Mouse (Mus musculus): ENCODE results near the gene Prkn.

Prkn gene

DNA sequence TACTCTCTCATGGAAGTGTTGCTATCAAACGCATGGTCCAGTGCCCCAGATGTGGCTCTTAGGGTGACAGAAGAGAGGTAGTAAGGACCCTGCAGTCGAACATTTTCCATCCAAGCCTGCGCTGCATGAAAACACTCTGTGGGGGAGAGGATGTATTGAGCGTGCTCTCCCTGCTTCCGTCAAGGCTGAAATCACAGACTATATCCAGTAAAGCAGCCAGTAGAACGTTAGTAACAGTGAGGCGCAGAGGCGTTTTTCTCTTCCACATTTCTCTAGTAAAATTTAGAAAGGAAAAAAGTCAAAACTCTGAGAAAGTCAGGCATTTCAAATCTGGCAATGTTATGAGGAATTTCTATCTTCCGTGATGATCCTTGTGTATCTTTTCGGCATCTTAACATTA lies 897.7 kb downstream of the Prkn start:
- DNase-seq (ENCODE audit: inconsistent ontology term) = no peak

DNA sequence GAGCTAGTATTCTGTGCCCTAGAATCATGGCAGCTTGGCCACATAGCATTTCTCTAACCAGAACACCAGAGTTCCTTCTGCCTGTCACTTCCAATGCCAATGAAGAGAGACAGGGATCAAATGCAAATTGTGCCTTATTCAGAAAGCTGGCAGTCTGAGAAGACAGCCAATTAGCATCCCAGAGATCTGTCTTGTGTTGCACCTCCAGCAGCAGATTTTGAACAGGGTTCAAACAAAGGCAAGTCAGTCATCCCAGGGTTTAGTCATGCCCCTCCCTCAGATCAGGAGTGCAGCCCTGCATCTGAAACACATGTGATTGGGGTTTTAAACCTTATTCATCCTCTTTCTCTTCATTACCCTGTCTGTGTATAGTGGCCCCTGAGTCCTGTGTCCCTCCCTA lies 900.5 kb downstream of the Prkn start:
- no peak for DNase-seq (ENCODE audit: inconsistent ontology term)

DNA sequence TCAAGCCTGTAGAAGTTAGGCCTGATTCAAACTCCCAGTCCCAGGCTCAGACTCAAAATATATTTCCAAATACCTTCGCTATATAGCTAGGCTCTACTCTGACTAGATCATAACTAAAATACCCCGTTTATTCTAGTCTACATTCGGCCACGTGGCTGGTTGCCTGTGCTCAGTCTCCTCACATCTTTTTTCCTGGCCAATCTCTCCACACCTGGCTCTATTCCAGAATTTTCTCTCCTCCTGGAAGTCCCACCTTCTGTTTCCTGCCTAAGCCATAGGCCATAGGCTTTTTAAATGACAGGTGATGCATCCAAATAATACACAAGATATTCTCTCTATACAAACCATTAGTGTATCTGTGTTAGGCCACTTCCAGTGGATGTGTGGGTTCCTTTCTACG lies 901.0 kb downstream of the Prkn start:
- no peak for DNase-seq (ENCODE audit: inconsistent ontology term)

DNA sequence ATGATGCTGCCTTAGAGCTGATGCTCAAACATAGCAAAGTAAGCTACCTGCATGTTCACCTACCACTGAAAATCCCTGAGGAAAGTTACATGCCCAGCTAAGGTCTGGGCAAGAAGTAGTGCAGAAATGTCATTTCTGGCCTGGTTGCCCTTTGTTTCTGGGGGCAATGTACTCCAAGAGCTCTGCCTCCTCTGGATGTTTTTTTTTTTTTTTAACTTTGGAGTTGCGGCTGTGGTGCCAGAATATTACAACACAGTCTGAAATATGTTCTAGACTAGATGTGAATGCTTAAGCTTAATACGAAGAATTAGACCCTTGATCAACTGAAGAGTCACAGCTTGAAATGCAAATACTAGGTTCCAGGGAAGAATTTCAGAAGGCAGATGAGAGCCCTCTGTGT lies 911.1 kb downstream of the Prkn start:
- DNase-seq (ENCODE audit: inconsistent ontology term) = no peak

- DNase-seq (ENCODE audit: inconsistent ontology term) = no peak
These were observed 912.5 kb downstream of the Prkn start for GRCm38 (mm10) chr17:11752686-11753085.

DNA sequence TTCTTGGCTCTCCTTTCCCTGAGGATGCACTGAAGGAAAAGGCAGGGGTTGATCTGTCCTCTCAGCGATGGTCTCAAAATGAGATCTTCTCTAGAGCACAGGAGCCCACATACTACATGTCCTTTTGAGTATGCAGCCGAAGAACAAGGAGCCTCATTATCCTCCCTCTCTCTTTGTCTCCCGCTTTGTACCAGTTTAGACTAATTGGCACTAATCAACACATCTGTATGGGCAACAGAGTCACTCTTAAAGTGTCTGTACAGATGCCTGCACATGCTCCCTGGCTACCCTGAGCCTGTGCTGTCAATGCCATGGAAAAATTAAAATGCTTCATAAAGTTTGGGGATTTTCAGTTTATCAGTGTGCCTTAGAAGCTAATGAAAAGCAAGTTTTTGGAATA lies 924.9 kb downstream of the Prkn start:
- no peak for DNase-seq (ENCODE audit: inconsistent ontology term)

GRCm38 (mm10) chr17:11765581-11765980 lies 925.4 kb downstream of the Prkn start:
- no peak for DNase-seq (ENCODE audit: inconsistent ontology term)

GRCm38 (mm10) chr17:11767301-11767700 lies 927.1 kb downstream of the Prkn start:
- DNase-seq (ENCODE audit: inconsistent ontology term) = no peak

GRCm38 (mm10) chr17:11768345-11768744 lies 928.2 kb downstream of the Prkn start:
- DNase-seq (ENCODE audit: inconsistent ontology term) = no peak

GRCm38 (mm10) chr17:11768971-11769370 lies 928.8 kb downstream of the Prkn start:
- DNase-seq (ENCODE audit: inconsistent ontology term) = no peak

- no peak for DNase-seq (ENCODE audit: inconsistent ontology term)
These were observed 929.3 kb downstream of the Prkn start for GRCm38 (mm10) chr17:11769513-11769912.

DNA sequence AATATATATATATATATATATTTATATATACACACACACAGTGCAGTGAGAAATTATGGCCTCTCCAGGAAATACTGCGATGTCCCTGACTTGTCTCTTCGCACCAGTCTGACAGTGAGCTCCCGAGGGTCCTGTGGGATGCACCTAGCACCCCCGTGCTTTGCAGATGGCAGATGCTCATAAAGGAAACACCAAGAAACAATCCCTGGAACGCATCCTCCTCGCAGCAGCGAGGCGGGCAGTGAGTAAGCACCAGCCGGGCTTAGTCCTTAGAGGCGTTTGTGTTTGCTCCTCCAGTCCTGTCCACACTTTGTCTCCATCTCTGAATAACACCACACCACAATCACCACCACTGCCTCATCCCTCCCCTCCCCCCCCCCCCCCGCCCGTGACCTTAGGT lies 939.4 kb downstream of the Prkn start:
- no peak for DNase-seq (ENCODE audit: inconsistent ontology term)

DNA sequence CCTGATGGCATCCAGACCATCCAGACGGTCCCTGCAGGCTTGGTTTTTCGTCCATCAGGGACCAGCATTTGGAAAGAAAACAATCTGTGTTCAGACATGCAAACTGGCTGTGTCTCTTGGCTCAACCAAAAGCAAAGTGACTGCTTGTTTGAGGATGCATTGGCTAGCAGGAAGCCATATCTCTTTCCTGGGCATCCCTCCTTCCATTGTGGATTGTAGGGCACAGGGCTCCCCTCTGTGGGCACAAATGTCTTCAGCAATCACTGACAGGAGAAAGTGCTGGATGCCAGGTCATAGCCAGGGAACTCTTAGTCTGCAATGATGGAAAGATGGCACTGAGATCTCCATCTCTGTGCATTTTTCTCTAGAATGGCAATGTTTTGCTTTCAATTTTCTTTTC lies 939.8 kb downstream of the Prkn start:
- DNase-seq (ENCODE audit: inconsistent ontology term) = no peak

DNA sequence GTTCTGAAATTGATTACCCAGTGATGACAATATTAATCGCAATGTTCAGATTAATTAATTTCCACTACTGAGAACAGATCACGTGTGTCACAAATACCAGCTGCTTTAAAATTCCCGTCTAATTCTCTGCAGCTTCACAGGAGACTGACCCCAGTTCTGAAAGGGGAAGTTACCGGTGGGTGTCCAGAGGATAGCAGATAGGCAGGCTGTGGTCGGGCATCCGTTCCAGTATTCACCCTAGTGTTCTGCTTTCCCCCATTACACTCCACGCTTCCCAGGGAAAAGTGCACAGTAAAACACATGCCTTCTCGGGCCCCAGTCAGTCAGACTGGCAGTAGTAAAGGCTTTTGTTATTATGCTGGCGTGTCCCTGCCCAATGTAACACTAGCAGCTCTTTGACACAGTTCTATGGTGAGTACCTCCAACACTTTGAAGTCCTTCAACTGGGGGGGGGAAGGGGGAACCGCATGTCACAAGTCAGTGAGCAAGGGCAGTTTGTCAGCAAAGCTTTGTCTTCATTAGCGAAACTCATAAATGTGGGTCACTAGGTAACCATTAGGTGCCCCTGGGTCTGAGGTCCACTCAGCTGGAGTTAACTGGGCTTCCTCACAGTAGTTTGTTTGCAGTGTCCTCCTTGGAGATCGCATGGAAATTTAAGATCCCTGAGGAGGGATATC lies 940.8 kb downstream of the Prkn start:
- no peak for DNase-seq (ENCODE audit: inconsistent ontology term)

- DNase-seq (ENCODE audit: inconsistent ontology term) = no peak
These were observed 948.2 kb downstream of the Prkn start for GRCm38 (mm10) chr17:11788270-11788936.

- no peak for DNase-seq (ENCODE audit: inconsistent ontology term)
These were observed 955.8 kb downstream of the Prkn start for GRCm38 (mm10) chr17:11795979-11796378.

- DNase-seq (ENCODE audit: inconsistent ontology term) = no peak
These were observed 961.0 kb downstream of the Prkn start for GRCm38 (mm10) chr17:11801226-11801625.

DNA sequence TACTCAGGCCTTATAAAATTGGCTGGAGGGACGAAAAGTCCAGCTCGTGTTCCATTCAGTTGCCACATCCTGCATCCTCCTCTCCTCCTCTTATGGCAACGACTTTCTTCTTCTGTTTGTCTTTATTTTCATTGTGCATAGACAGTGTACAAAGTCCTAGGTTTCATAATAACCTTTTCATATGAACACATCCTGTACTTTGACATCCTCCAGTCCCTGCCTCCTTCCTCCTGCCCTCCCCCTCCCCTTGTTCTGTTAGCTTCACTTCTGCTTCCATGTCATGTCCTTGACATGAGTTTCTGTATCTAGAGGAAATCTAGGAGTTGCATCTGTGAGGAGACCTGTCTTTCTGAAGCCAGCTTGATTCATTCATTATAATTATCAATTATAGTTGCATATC lies 967.1 kb downstream of the Prkn start:
- no peak for DNase-seq (ENCODE audit: inconsistent ontology term)

DNA sequence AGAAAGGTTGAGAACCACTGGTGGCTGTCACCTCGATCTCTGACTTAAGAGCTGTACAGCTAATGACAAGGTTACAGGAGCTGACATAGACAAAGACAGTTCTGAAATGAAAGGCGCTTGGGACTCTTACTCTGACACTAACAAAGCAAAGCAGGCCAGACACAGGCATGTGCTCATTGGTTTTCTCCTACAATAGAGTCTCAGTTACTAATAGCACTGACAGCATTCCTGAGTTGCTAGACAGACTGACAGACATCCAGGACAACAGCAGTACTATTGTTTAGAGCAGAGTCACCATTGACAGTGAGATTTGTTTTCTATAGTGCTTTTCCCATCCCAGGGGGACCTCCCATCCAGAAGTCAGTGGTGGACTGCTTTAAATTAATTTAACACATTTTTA lies 977.7 kb downstream of the Prkn start:
- DNase-seq (ENCODE audit: inconsistent ontology term) = peak; percentile 86

DNA sequence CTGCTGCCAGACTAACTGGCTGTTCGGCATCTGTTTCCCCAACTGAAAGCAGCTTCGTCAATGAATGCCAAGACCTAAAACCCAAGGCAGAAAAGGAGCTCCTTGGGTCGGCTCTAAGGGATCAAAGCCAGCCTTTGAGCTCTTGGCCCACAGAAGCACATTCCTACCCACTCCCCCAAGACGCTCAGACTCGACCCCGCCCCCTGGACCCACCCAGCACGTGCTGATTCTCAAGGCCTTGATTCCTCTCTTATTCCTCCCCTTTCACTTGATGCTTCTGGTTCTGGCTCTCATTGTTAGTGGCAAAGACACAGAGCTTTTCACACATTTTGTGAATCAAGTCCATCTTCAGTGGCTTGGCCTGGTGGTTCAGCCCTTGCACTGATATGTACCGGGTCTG lies 979.3 kb downstream of the Prkn start:
- no peak for DNase-seq (ENCODE audit: inconsistent ontology term)

DNA sequence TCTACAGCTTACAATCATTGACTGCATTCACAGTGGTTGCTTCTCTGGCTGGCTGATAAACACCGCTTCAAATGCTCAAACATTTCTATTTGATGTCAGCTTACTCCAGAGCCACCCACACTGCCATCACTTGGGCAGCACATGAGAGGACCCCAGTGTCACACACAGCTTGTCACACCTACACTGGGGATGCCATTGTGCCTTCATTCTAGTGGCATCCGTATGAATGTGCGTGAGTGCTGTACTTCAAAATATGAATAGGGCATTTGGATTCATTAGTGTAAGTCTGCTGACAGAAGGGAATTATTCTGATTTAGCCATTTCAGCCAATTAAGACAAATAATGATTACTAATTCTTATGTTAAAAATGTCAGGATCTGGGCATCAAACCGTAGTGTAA lies 980.6 kb downstream of the Prkn start:
- DNase-seq (ENCODE audit: inconsistent ontology term) = no peak

GRCm38 (mm10) chr17:11829501-11829900 lies 989.3 kb downstream of the Prkn start:
- DNase-seq (ENCODE audit: inconsistent ontology term) = no peak

DNA sequence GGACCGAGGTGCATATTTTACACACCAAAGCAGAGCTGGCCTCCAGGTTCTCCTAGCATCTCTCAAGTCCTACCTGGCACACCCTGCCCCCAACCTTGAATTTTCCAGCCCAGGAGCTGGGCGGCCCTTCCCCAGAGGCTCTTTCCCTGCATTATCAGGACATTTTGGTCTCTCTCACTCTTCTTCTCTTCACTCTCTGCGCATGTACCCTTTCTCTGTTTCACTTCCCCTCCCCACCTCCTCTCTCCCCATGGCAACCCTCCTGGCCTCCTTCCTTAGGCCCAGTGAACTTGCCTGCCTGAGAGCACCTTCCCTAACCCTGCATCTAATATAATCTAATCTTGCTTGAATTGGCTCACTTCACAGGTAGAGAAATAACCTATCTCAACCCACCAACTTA lies 996.9 kb downstream of the Prkn start:
- DNase-seq (ENCODE audit: inconsistent ontology term) = no peak

GRCm38 (mm10) chr17:11844436-11844835 lies 1004.3 kb downstream of the Prkn start:
- DNase-seq (ENCODE audit: inconsistent ontology term) = no peak

Data from Muller cell, postnatal 12 days (primary cell).